8 mouse cellular contexts compared by ENCODE assay signal in the genomic region with DNA sequence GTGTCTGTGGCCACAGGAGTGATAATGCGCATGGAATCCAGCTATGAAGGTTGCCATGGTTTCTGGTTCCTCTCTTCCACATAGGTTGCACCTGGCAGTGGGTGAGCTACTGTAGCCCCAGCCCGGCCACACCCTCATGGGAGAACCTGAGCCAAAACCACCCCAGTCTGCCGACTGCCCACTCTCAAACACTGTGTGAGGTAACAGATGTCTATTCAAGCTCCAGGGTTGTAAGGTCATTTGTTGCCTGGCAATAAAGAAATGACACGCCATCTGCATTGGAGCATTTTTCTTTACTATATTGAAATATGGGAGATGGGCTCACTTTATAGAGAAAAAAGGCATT. TPM values are rescaled to one million over a fixed set of nuclear protein-coding genes. Genes with fewer than 3 reads are reported as not detected.
DNase-seq lines count a peak whose midpoint lies in the region; ATAC-seq and TF ChIP-seq lines count a peak whose summit lies in the region.
"Had no signal": no experiment of that assay in that cellular context is flagged by ENCODE, and none has a peak within 500 bp of the region (broad histone marks: within the 10 kb centered on the region; RNA-seq: fewer than 3 reads in every experiment).

No protein-coding gene starts in this region.

- H3K4me3 ChIP-seq in lung, embryonic 14.5 days (ENCODE audit: low read depth, low read length): peak overlapping the region; percentile 59
- H3K4me3 ChIP-seq in forebrain, embryonic 12.5 days (replicated peaks): peak overlapping the region; percentile 46
- peak overlapping the region; percentile 38 for H3K4me3 ChIP-seq in myocyte

- no peaks in the 10 kb centered on the region for H3K9me3 ChIP-seq in lung, embryonic 14.5 days (ENCODE audit: low read depth, low read length)
- H3K9me3 ChIP-seq in forebrain, embryonic 12.5 days: no peaks in the 10 kb centered on the region

- peak; percentile 44 for DNase-seq in lung, embryonic 14.5 days
- no peak for DNase-seq in lung, postnatal 14 days
- DNase-seq in cerebellum, adult 8-10 months: peak; percentile 46
- DNase-seq in left cerebral cortex, postnatal 36 days (ENCODE audit: low spot score in 2 of 2): peak; percentile 57 to 63
- no peak for DNase-seq in adrenal gland, postnatal 10 days

- H3K36me3 ChIP-seq in lung, embryonic 14.5 days (ENCODE audit: insufficient read depth): no peaks in the 10 kb centered on the region
- no peaks in the 10 kb centered on the region for H3K36me3 ChIP-seq in forebrain, embryonic 12.5 days (replicated peaks)
- H3K36me3 ChIP-seq in myocyte (ENCODE audit: control insufficient read depth, insufficient read depth): no peaks in the 10 kb centered on the region

- no peak for ATAC-seq in lung, embryonic 14.5 days (ENCODE audit: insufficient read depth)
- no peak for ATAC-seq in forebrain, embryonic 12.5 days (ENCODE audit: low FRiP score)

- no peaks in the 10 kb centered on the region for H3K27me3 ChIP-seq in lung, embryonic 14.5 days (ENCODE audit: insufficient read depth, low read length)
- H3K27me3 ChIP-seq in forebrain, embryonic 12.5 days: no peaks in the 10 kb centered on the region
- no peaks in the 10 kb centered on the region for H3K27me3 ChIP-seq in myocyte (ENCODE audit: control insufficient read depth, insufficient read depth, insufficient read length)

- intact Hi-C loops in left cerebral cortex, postnatal 36 days (cut with DNase I): no loop called here

- H3K4me2 ChIP-seq in lung, embryonic 14.5 days: peak overlapping the region; percentile 89
- H3K4me2 ChIP-seq in forebrain, embryonic 12.5 days: peak overlapping the region; percentile 73
- peak overlapping the region; percentile 94 for H3K4me2 ChIP-seq in myocyte (ENCODE audit: low read depth)

- TF ChIP-seq POLR2A in myocyte (IDR thresholded peaks at IDR 0.05; ENCODE audit: insufficient read length, low read depth): no peak

- H3K27ac ChIP-seq in lung, embryonic 14.5 days (ENCODE audit: low read depth): peak overlapping the region; percentile 99
- H3K27ac ChIP-seq in forebrain, embryonic 12.5 days: peak overlapping the region; percentile 98

- H3K79me2 ChIP-seq in myocyte (ENCODE audit: control insufficient read depth, insufficient read depth): no peaks in the 10 kb centered on the region

- TF ChIP-seq CTCF in lung, embryonic 14.5 days (IDR thresholded peaks at IDR 0.05; ENCODE audit: low read depth): no peak

- peaks cover 31% of the 10 kb centered on the region for H3K4me1 ChIP-seq in lung, embryonic 14.5 days (ENCODE audit: insufficient read depth)
- H3K4me1 ChIP-seq in forebrain, embryonic 12.5 days: peaks cover 44% of the 10 kb centered on the region

- H3ac ChIP-seq in myocyte (ENCODE audit: control insufficient read depth, insufficient read length): no peak overlapping the region

- peak overlapping the region; percentile 83 for H3K9ac ChIP-seq in lung, embryonic 14.5 days
- peak overlapping the region; percentile 43 for H3K9ac ChIP-seq in forebrain, embryonic 12.5 days

- 31% methylated on average over 4 of the region's 4 CpGs for WGBS in lung, embryonic 14.5 days
- WGBS in forebrain, embryonic 12.5 days: 28% methylated on average over 4 of the region's 4 CpGs

TF ChIP-seq in myocyte, 11 proteins besides CTCF, POLR2A, EP300 and RAD21:
- TF ChIP-seq E2F4 (IDR thresholded peaks at IDR 0.05; ENCODE audit: insufficient read depth): no peak
- TF ChIP-seq MYOG (IDR thresholded peaks at IDR 0.05; ENCODE audit: control insufficient read depth in 1 of 3, insufficient read depth in 1 of 3, insufficient read length in 2 of 3, low read depth in 2 of 3): peak in 1 of 3 experiments; percentile 22
- no peak for TF ChIP-seq USF1 (IDR thresholded peaks at IDR 0.05; ENCODE audit: low read depth)
- TF ChIP-seq POLR2AphosphoS2 (IDR thresholded peaks at IDR 0.05; ENCODE audit: insufficient read length, low read depth): no peak
- TF ChIP-seq MYOD1 (IDR thresholded peaks at IDR 0.05; ENCODE audit: control insufficient read depth in 1 of 3, insufficient read length in 2 of 3, low read depth in 2 of 3): peak in 1 of 3 experiments; percentile 59
- TF ChIP-seq CEBPB (IDR thresholded peaks at IDR 0.05; ENCODE audit: insufficient read depth, poor library complexity, severe bottlenecking): no peak
- TF ChIP-seq TCF3 (IDR thresholded peaks at IDR 0.05; ENCODE audit: insufficient read length, low read depth): no peak
- no peak for TF ChIP-seq MAX (IDR thresholded peaks at IDR 0.05; ENCODE audit: low read depth)
- TF ChIP-seq SRF (IDR thresholded peaks at IDR 0.05; ENCODE audit: control insufficient read depth, insufficient read length, low read depth): no peak
- TF ChIP-seq REST (IDR thresholded peaks at IDR 0.05; ENCODE audit: insufficient read depth, insufficient read length): no peak
- no peak for TF ChIP-seq TCF12 (IDR thresholded peaks at IDR 0.05; ENCODE audit: insufficient read depth, poor library complexity, severe bottlenecking)

RNA-seq across cellular contexts. Expression of a gene that starts 33.0 kb away (rescaled TPM):
- 2,614 and 2,926 TPM in 2 replicates for polyA plus RNA-seq in lung, embryonic 14.5 days (2014; fragmentation: Nextera tagmentation; extraction: Ambion mirVana)
- polyA plus RNA-seq in forebrain, embryonic 12.5 days (2016; fragmentation: Nextera tagmentation; extraction: Ambion mirVana): 2,923 and 2,975 TPM in 2 replicates
- total RNA-seq in left cerebral cortex, postnatal 36 days (2021): 1,000 to 10,000 TPM; 1,144 to 1,299 TPM
- polyA plus RNA-seq in myocyte (2012; fragmentation: generic; extraction: Trizol): 2,358 TPM
- 100 to 1,000 TPM; 954 to 956 TPM for total RNA-seq in adrenal gland, postnatal 10 days (2021)

RNA-seq across cellular contexts. Expression of a gene that starts 45.9 kb away (rescaled TPM):
- 0.23 and 0.57 TPM in 2 replicates for polyA plus RNA-seq in lung, embryonic 14.5 days (2014; fragmentation: Nextera tagmentation; extraction: Ambion mirVana)
- polyA plus RNA-seq in forebrain, embryonic 12.5 days (2016; fragmentation: Nextera tagmentation; extraction: Ambion mirVana): 0.82 and 0.91 TPM in 2 replicates
- total RNA-seq in left cerebral cortex, postnatal 36 days (2021): under 1 TPM; 0.25 to 0.72 TPM
- polyA plus RNA-seq in myocyte (2012; fragmentation: generic; extraction: Trizol): 1.1 TPM
- total RNA-seq in adrenal gland, postnatal 10 days (2021): under 1 TPM; 0.15 to 0.45 TPM
- total RNA-seq: liver, adult 2 months had no signal
- polyA plus RNA-seq: liver, adult 2 months had no signal

Comparison
In these comparisons a context has a peak if more than half of its experiments do, and no peak if none do; other contexts are left out.
1. DNase-seq: peak in lung, embryonic 14.5 days (single experiment), cerebellum, adult 8-10 months (single experiment) and left cerebral cortex, postnatal 36 days (2 of 2); none in lung, postnatal 14 days (single experiment) and adrenal gland, postnatal 10 days (single experiment).
2. Peak in every context shown above with its lines, with median percentiles within 50 percentile points of each other: H3K4me2 ChIP-seq and H3K4me3 ChIP-seq.